Mouse (Mus musculus) testis, adult 2 months (tissue): ENCODE data around the gene Pars2. TPM values are rescaled to one million over a fixed set of nuclear protein-coding genes. Genes with fewer than 3 reads are reported as not detected.

Source experiments
- H3K27ac ChIP-seq: fragments of 200-500 bp; 2 replicates; pipeline ENCODE4 v1.5.1; 2012; ENCODE audit warnings: low read depth, low read length; ENCODE audit not compliant: control insufficient read depth, insufficient read depth
- H3K27me3 ChIP-seq: fragments of 200-500 bp; 2 replicates; pipeline ENCODE4 v1.6.1; 2012; ENCODE audit warnings: mild to moderate bottlenecking, low read length, moderate library complexity; ENCODE audit not compliant: control insufficient read depth, insufficient read depth
- H3K36me3 ChIP-seq: fragments of 200-500 bp; 2 replicates; pipeline ENCODE4 v1.6.1; 2012; ENCODE audit warnings: mild to moderate bottlenecking, low read length; ENCODE audit not compliant: control insufficient read depth, insufficient read depth
- H3K4me1 ChIP-seq: fragments of 200-500 bp; 2 replicates; pipeline ENCODE4 v1.6.1; 2012; ENCODE audit warnings: low read length; ENCODE audit not compliant: control insufficient read depth, insufficient read depth
- H3K4me3 ChIP-seq: fragments of 200-500 bp; 2 replicates; pipeline ENCODE4 v1.5.1; 2012; ENCODE audit warnings: low read depth, mild to moderate bottlenecking, low read length, moderate library complexity, mixed read lengths; ENCODE audit not compliant: control insufficient read depth
- CTCF ChIP-seq: fragments of 200-500 bp; IDR thresholded peaks from 2 replicates; pipeline ENCODE4 v1.5.1; 2012; ENCODE audit warnings: low read depth, mild to moderate bottlenecking, inconsistent platforms, low read length, moderate library complexity; ENCODE audit not compliant: control insufficient read depth, insufficient read depth, insufficient replicate concordance
- POLR2A ChIP-seq: fragments of 200-500 bp; IDR thresholded peaks from 2 replicates; pipeline ENCODE4 v1.6.1; 2012; ENCODE audit warnings: low read depth, mild to moderate bottlenecking, inconsistent platforms, low read length, moderate library complexity; ENCODE audit not compliant: control insufficient read depth
- polyA plus RNA-seq: library from polyadenylated mRNA; depleted of rRNA; stranded (reverse); fragments of >200 nt; gene quantifications from 2 replicates; pipeline ENCODE4 v1.2.3, GENCODE M21; 2012

Gene Pars2
- polyA plus RNA-seq, 1 experiment = 2.3 TPM

DNA sequence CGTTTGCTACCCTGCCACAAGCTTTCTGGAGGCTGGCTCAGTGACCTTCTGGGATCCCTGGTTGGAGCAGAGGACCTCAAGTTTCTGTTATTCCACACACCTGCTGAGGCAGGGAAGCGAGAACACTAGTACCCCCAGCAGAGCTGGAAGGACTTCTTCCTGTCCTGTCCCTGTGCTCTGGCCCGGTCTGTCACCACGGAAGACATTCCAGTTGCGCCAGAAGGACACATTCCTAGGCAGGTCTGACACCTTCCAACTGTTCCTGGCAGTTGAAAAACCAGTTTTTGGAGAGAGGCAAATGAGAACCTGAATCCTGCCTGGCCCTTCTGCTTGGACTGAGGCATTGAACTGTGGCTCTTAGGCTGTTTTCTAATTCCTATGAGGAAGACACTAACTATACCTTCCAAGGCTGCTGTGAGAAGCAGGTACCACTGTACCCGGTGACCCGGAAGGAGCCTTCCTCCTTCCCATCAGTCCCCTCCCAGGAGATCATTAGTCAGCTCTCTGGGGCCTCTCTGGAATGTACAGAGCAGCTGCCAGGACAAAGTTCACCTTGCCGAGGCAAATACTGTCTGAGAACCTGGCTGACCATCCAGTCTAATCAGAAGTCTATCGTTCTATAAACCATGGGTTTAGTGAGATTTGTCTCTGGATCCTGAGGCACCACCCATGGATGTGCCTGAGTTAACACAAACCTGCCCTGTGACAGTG is 22.1 kb upstream of the Pars2 start:
- Histone ChIP-seq H3K4me1 (peaks cover 14% of the 10 kb centered on the region), H3K4me3 (no peak overlapping the region), H3K36me3 (no peaks in the 10 kb centered on the region), H3K27me3 (no peaks in the 10 kb centered on the region), H3K27ac (no peak overlapping the region)
- TF ChIP-seq POLR2A (no peak), CTCF (no peak)

DNA sequence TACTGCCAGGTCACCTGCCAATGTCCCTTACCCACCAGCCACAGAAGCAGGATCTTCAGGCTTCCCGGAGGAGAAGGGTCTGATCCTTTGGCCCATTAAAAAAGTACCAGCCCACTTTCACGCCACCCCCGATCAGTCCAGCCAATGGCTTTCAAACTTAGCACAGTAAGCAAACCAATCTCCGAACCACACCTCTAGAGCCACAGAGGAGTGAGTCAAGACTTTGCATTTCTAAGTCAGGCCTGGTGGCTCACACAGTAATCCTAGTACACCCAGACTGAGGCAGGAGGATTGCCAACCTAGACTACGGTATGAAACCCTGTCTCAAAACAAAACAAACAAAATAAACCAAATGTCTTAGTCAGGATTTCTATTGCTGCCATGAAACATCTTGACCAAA is 21.5 kb upstream of the Pars2 start:
- peaks cover 14% of the 10 kb centered on the region for H3K4me1 ChIP-seq
- no peak overlapping the region for H3K27ac ChIP-seq
- H3K36me3 ChIP-seq = no peaks in the 10 kb centered on the region
- no peak overlapping the region for H3K4me3 ChIP-seq
- TF ChIP-seq POLR2A (no peak), CTCF (no peak)
- H3K27me3 ChIP-seq = no peaks in the 10 kb centered on the region

DNA sequence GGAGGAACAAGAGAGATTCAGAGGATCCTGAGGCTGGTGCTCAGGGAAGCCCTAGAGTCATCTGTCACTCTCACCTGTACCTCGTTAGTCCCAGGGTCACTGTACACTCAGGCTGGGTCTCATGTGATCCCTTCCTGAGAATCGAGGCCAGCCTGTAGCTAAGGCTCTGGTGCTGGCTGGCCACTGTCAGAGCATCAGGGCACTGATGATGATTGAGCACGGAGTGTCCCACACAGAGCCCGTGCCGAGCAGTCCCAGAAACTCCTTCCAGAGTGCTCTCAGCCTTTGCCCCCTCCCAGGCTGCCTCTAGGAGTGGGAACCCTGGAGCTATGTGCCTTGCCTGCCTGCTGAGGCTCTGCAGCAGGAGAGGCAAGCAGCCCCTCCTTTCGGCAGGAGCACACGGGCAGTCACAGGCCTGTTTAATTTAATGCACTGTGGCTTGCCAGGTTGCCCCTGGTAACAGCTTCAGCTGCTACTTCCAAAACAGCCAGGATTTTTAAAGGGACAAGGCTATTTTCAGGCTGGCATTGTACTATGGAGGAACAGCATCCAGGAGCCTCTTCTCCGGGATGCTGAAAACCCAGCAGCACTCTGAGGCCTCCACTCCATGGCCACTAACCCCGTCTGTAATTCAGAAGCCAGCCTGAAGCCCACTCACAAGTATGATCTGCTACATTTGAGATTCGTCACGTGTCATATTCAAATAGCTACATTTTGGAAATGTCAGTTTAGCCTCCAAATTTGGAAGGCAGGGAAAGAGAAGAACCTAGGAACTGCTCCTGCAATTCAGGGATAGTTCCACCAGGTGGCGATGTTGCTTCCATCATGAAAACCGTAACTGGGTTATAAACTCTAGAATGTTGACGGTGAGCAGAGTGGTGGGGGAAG is 20.3 kb upstream of the Pars2 start:
- Histone ChIP-seq H3K4me3 (no peak overlapping the region), H3K27me3 (no peaks in the 10 kb centered on the region), H3K36me3 (no peaks in the 10 kb centered on the region), H3K4me1 (peaks cover 14% of the 10 kb centered on the region), H3K27ac (no peak overlapping the region)
- no peak; the same call in 1 of the 2 replicates for TF ChIP-seq CTCF
- TF ChIP-seq POLR2A = no peak

DNA sequence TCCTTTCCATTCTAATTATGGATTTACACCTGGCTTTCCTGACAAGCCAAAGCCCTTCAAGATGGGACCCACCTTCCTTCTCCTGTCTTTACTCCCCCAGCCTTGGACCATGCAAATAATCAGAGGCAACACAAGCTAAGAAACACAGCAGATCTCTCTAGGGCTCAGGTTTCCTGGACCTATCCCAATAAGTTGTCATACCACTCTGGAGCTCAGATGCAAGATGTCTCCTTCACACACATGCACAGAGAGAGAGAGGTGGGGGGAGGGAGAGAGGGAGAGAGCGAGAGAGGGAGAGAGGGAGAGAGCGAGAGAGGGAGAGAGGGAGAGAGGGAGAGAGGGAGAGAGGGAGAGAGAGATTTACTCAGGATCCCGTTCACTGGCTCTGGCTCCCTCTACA is 18.6 kb upstream of the Pars2 start:
- Histone ChIP-seq H3K36me3 (no peaks in the 10 kb centered on the region), H3K4me3 (no peak overlapping the region), H3K27ac (no peak overlapping the region), H3K4me1 (peaks cover 7% of the 10 kb centered on the region), H3K27me3 (no peaks in the 10 kb centered on the region)
- no peak for TF ChIP-seq POLR2A
- TF ChIP-seq CTCF = no peak

DNA sequence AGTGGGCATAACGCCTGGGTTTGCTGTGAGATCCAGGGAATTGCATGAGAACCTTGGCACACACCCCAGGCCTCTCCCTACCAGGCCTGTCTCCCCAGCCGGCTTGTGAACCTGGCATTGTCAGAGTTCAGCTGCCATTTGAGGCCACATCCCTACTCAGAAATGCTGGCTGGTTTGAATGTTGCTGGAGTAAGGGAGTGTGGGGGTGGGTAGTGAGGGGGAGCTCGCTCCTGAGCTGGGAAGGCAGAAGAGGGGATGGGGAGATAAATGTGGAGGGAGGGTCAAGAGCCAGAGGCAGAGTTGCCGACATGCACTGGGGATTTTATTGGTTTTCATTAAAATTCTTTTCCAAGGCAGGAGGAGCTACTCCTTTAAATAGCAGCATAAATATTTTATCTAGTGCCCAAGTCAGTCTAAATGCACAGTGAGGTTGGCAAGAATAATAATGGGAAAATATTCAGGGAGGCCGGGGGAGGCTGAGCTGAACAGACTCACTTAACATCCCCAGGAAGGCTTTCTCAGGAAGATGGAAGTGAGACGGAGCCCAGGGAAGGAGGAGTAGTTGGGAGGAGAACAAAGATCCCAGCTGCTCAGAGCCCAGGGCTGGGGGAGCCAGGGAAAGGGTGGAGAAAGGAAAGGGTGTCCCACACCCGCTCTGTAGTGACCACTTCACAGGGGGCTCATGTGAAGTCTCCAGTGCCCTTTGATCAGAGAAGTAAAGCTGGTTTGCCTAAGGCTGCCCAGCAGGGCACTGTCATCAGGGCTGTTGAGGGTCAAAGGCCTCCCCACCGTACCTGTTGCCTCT is 17.4 kb upstream of the Pars2 start:
- Histone ChIP-seq H3K27me3 (no peaks in the 10 kb centered on the region), H3K4me3 (no peak overlapping the region), H3K36me3 (no peaks in the 10 kb centered on the region), H3K4me1 (no peaks in the 10 kb centered on the region; the same call in 1 of the 2 replicates), H3K27ac (no peak overlapping the region)
- no peak for TF ChIP-seq POLR2A
- no peak for TF ChIP-seq CTCF

DNA sequence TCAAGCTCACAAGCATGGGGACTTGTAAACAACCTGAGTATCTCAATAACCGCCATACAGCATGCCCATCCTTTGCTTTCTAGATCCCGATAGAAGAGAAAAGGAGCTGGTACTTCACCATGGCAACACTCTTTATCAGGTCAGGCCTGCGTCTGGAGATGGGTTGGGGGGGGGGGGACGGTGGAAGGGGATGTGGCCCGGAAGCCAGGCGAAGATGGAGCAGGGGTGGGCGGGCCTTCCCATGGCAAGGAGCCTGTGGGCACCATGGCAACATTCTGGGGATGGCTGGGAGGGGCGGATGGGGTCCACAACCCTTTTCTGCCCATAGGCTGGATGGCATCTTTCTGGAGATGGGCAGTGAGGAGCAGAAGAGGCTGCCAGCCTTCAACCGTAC is 16.8 kb upstream of the Pars2 start:
- no peak for TF ChIP-seq CTCF
- TF ChIP-seq POLR2A = no peak
- no peaks in the 10 kb centered on the region for H3K36me3 ChIP-seq
- peaks cover 2% of the 10 kb centered on the region; the same call in 1 of the 2 replicates for H3K4me1 ChIP-seq
- H3K4me3 ChIP-seq = no peak overlapping the region
- H3K27ac ChIP-seq = no peak overlapping the region
- no peaks in the 10 kb centered on the region for H3K27me3 ChIP-seq

DNA sequence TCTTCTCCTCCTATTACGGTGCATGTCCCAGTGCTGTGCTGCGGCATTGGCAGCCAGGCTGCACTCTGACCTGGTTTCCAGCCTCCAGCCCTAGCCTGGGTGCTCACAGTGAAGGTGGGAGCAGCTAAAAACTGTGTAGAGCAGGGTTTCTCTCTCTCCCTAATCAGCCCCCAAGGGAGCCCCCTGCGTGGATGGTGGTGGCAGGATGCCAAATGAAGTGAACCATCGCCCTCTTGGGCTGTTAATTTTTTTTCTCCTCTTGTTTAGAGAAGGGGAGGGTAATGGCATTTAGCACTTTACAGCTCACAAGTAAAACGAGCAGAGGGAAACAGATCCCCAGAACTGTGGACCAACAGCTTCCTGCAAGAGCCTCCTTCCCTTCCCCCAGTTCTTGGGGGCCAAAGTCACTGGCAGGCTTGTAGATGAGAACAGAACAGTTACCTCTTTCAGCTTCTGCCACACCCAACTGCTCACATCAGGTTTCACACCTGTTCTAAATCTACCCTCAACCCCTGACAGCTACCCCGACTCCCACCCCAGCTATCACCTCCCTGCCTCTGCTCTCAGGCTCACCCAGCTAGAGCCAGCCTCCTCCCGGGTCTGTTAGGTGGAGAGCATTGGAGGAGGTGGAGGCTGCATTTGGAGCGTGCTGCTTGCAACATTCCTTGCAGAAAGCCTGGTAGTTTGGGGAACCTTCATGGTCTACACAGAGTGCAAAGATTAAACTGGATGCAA is 7.2 kb upstream of the Pars2 start:
- no peaks in the 10 kb centered on the region for H3K27me3 ChIP-seq
- TF ChIP-seq CTCF = no peak
- TF ChIP-seq POLR2A = no peak
- H3K4me3 ChIP-seq = no peak overlapping the region
- no peak overlapping the region for H3K27ac ChIP-seq
- H3K36me3 ChIP-seq = no peaks in the 10 kb centered on the region
- peaks cover 2% of the 10 kb centered on the region; the same call in 1 of the 2 replicates for H3K4me1 ChIP-seq
